Mouse (Mus musculus) monocyte, adult 2 months (primary cell): ENCODE measurements around the gene Rassf8.
A peak's percentile ranks its signal among the peaks of the same experiment; 100 is the strongest.

Source experiments
- DNase-seq, 2 experiments: peaks; one replicate each; pipeline ENCODE4 v3.0.0; 2022; ENCODE audit warnings: low spot score in 2 of 2, low read depth in 1 of 2

Gene Rassf8

DNA sequence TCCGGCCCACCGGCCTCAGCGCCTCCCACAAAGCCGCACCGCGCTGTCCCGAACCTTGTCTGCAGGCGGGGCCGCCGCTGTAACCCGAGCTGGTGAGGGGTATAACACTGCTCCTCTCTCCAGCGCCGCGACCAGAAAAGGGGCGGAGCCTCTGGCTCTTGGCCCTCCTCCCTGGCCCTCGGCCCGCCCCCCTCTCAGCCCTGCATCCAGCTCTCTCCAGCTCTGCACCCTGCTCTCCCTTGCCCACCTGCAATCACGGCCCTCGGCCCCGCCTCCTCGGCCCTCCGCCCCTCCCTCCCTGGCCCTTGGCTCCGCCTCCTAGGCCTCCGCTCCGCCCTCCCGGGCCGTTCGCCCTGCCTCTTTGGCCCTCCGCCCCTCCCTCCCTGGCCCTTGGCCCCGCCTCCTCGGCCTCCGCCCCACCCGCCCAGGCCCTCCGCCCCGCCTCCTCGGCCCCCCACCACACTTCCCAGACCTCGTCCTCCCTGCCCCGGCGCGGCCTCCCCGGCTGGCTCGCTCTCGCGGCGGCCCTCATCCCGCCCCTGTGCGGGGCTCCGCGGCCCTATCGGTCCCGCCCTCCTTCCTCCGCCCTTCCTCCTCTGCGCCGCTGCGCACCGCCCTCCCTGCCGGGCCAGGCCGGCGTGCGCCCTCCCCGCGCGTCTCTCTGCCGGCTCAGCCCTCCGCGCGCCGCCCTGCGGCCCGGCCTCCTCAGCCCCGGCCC, at the start of gene Rassf8:
Rassf8 (plus strand) TSS at position 617 of the 718 bp plus-strand sequence.
- DNase-seq = peak; percentile 52 to 75

DNA sequence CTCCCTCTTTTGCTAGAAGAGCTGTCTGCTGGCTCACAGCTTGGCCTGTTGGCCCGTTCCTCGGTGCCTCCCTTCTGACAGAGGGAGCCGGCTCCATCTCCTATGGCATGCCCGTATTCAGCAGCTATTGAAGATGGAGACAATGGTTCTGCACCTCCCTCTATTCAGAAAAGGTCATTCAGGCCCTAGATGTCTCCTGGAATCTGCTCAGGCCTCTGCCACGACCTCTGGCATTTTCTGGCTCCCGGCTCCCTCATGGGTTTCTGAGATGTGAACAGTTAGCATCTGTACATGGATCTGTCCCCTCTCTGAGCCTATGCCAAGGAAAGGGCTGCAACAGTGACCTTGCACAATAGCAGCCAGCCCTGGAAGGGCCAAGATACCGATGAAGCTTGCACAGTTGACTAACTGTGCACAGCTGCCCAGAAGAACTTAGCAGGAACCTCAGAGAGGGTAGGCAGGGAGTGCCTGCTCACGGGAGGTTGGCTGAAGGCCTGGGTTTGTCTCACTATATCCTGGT, 45.5 kb upstream of the Rassf8 start:
- no peak for DNase-seq

DNA sequence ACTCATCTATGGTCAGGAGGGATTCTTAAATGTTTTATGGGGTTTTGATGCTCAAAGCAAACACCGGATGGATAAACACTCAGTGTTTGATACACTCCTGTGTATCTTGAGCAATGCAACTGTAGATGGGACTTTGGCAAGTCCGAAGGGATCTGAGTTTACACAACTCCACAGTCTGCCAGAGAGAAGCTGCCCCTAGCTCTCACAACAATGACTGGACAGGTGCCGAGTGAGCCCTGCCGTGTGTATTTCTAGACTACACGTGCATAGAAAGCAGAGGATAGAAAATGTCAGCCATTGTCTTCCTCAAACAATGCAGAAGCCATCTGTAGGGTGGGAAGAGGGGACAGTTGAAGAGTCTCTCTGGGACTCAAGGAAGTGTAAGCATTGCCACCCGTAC, 42.9 kb upstream of the Rassf8 start:
- DNase-seq = no peak

DNA sequence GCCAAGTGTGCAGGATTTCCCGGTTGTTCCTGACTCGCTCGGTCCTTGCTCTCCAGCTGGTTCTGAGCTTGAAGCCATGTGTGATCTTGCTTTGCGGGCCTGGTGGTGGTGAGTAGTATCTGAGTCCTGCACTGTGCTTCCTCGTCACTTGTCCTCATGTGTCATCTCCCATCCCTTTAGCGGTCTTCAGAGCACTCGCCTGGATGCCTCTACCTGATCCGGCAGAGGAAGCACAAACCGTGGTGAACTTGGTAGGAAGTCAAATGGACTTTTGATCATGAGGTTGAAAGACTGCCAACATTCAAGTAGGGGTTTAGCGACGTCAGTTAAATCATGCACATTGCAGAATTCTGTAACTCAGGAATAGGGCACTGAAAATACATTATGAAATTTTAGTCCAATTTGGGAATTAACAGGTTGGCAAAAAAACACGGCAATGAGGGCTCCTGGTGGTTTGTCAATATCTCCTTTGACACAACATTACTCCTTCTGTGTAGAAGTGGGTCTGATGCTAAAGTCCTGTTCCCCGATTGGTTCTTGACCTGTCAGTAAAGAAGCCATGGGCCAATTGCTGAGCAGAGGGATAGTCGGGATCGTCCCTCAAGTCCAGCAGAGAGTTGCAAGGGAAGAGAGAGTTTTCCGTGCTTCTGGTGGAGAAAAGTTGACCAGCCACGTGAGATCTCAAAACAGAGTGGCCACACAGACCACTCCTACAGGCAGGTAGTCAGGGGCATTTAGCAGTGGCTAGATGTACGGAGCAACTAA, 36.4 kb upstream of the Rassf8 start:
- no peak for DNase-seq

DNA sequence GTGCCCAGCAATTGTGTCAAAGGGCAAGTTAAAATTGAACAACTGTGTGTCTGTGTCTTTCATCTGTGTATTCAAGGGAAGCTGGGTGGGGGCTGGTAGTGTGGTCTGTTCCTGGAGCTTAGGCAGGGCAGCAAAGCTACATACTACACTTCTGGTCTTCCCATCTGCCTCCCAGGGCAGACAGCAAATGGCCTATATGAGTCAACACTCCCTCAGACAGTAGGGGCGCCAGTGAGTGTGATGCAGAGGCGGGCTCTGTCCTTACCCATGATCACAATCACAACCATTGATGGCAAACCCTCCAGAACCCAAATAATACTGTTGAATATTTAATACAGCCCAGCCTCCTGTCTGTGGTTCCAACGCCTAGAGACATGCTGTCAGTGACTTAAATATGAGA, 35.8 kb upstream of the Rassf8 start:
- no peak for DNase-seq

DNA sequence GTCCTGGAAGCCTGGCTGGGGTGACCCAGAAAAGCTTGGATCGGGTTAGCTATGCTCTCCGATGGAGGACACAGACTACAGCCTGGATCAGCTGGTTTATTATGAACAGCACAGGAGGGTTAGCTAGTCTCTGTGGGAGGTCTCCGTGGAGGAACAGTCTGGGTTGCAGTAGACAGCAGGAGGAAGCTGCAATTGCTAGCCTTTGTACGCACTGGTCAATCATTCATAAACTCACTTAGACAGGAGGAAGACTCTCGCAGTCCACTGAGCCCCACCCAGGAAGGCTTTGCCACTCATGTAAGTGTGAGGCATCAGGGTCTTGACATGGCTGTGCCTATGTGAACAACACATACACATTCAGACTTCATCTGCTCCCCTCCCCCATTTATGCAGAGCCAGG, 35.2 kb upstream of the Rassf8 start:
- no peak for DNase-seq

DNA sequence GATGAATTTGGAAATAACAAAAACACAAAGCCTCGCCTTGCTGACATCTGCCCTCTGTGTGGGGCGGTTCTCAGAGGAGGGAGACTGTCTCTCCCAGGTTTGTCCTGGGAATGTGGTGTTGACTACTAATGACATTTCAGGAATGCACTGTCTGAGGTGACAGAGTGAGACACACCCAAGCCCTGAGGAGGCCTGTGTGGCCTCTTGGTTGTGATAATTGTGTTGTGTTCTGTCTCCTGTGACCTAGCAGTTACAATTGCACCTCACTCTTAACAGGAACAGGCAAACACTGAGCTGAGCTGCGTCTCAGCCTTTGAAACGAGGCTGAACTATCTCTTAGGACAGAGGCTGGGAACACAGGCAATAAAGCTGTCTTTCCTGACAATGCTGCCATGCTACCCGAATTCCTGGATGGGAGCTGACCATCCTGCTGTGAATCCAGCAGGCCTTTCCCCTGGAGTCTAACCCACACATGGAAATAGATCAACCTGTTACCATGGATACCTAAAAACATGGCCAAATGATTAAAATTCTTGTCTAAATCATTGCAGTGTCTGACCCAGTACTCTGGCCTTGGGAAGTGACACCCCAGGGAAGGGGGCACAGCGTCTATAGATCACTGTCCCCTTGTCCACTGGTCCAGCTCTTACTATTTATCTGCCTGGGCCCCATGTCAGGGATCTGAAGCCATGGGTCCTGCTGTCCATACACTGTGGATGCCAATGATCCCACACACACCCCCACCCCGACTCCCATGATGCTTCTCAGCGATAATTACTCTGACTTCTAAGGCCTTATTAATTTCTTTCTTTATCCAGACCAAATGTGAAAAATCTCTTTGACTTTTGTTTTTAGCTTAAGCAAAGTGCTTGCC, 33.1 kb upstream of the Rassf8 start:
- no peak for DNase-seq

DNA sequence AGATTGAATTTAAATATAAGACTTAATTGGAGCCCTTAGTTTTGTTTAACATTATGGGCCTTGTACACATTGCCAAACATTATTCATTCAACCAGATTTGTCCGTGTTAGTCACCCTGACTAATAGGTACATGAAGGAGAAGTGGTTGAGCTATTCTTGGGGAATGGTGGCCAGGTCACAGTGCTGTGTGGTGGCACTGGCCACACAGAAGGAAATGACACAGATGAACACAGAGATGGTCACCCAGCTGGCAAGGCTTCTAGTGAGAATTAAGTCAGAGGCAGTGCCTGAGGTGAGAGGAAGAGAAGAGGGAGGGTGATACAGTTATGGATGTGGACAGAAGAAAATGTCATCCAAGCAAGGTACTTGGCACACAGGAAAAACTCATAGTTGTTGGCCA, 32.4 kb upstream of the Rassf8 start:
- no peak for DNase-seq

DNA sequence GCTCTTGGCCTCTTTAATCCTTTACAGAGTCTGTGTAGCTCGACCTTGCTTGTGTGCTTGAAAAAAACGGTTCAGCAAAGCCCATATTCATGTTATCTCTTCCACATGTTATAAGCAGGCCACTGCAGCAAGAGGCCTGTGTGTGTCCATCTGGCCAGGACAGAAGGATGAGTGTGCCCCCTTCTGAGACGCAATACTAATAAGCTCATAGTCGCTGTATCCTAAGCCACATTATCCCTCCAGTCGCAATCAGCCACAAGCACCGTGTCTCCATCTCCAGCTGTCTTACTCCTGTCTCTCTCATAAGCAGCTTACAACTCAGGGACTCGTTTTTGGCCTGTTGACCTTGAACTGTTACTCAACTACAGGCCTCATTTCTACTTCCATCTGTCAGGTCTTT, 24.0 kb upstream of the Rassf8 start:
- DNase-seq = no peak

DNA sequence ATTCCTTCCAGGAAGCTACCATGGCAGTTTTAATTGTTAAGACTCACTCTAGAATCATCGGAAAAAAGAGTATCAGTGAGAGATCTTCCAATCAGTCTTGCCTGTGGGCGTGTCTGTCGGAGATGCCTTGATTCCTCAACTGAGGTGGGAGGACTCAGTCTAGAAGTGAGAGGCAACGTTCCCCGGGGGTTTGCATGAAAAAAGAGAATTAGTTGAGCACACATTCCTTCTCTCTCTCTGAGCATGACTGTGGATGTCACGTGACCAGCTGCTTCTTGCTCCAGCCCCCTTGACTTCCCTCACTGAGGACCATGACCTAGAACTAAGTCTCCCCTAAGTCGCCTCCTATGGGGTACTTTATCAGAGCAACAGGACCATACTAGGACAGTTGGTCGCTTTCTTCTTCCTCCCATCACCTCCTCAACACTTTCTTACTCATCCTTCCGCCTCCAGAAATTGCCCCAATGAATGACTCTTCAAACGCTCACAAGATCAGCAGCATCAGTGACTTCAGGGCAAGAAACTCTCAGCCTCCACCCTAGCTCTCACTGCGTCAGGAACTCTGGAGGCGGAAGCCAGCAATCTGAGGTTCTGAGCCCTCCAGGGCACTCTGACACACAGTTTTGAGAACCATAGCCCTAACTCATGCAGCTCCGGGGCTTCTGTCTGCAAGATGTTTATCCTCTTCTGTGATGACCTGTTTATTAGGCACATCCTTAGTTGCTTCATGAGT, 23.3 kb upstream of the Rassf8 start:
- no peak for DNase-seq

DNA sequence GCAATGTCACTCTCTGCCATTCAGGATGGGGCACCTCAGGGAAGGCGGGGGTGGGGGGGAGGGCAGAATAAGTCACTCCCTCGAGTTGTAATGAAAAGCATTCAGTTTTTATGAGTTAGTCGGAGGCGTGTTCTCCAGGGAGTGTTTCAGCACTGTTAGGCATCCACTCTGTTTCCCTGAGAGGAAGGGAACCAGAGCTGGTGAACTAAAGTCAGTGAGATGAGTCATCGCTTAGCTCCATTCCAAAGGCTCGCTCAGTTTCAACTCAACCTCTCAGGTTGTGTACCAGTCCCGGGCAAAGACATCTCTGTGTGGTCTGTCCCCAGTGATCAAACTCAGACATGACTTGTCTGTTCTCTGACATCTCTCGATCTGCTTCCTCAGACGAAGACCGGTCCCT, 20.7 kb upstream of the Rassf8 start:
- no peak for DNase-seq

DNA sequence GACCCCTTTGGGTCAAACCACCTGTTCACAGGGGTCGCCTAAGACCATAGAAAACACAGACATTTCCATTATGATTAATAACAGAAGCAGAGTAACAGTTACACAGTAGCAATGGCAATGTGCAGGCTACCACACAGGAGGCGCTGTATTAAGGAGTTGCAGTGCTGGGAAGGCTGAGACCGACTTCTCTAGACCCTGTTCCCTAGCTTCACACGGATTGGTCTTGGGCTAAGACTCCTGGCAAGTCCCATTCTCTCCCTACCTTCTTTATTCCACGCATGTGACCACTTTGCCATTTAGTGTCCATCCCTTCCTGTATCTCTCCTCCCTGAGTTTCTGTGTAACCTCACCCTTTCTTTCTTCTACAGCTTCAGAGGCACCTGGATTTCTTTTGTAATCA, 19.6 kb upstream of the Rassf8 start:
- DNase-seq = no peak

DNA sequence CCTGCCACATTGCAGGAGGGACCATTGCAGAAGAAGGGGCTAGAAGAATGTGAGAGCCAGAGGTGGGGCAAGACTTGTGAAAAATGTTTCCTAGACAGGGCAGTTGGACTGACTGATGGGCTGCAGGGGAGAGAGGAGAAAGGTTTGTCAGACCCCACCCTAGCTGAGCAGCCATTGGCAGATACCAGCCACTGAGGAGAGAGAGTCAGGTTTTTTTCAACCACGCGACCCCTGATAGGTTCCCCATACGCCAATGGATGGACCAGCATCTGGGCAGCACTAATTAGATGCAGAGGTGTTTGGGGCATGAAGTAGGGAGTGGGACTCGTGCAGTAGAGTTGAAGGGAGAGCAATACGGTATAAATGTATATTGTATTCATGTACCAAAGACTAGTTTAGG, 13.7 kb upstream of the Rassf8 start:
- no peak for DNase-seq

DNA sequence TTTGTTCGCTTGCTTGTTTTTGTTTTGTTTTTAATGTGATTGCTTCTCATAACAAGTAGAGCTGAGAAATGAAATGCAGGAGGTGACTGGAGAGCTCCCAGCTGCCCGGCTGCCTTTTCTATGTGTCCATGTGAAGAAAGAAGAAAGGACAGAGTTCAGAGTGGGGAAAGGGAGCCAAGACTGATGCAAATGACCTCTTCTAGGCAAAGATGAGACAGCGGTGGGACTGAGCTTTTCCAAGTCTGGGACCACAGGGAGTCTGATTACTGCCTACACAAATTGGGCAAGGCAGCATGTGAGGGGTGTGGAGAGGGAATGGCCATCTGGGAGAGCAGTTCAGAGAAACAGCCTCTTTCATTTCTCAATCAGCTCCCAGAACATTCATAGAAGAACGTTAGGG, 13.3 kb upstream of the Rassf8 start:
- no peak for DNase-seq

DNA sequence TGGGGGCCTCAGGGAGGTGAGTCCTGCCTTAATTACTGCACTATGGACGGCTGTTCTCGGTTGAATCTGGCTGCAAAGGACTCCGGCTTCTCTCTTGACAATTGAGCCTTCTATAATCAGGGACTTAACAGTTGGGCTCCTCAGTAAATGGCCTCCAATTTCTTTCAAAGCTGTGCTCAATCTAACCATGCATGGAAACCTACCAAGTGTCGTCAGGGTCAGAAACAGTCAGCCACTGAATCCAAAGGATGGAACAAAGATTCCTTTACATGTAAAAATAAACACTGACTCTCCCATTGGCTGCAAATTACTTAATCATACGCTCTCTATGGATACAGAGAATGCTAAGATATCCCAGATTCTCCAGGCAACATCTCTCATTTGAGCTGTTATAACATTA, 12.6 kb upstream of the Rassf8 start:
- DNase-seq = no peak

DNA sequence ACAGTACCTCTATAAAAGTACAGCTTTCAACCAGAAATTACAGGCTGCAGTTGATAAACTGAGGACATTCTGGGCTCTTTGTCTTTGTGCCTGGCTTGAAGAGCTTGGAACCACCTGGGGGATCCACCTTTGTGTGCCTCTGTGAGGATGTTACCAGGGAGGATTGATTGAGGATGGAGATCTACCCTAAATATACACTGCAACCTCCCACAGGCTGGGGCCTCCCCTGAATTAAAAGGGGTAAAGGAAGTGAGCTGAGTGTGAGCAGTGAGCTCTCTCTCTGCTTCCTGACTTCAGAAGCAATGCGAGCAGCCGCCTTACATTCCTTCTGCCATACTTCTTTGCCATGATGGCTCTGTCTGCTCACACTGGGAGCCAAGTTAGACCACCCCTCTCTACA, 10.4 kb upstream of the Rassf8 start:
- no peak for DNase-seq

DNA sequence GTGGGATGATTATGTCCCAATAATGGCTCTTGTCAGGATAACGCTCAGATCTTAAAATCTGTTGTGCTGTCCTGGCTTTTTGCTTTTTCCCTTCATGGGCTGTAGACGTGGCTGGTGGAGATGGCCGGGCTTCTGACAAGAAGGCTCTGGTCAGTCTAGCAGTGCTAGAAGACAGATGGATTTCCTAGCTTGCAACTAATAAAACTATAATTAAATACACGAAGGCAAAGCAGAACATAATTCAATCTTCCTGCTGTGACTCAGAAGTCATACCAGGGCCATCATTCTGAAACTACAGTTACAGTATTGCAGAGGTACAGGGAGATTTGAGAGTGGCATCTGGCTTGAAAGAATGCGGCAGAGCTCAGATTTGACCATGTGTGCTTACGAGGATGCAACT, 7.3 kb upstream of the Rassf8 start:
- DNase-seq = no peak

DNA sequence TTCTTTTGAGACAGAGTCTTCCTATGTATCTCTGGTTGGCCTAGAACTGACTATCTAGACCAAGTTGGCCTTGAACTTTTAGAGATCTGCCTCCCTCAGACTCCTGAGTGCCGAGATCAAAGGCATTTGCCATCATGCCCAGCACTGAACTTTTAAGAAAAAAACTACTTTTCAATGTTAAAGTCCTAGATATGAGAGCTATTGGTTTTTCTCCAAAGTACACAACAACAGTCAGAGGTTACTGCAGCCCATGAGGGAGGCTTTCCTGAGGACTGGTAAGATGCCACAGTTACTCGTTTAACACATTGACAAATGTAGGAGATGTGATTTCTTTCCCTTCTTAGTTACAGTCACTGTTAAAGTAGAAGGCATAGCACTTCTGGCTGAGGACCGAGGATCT, 6.5 kb upstream of the Rassf8 start:
- no peak for DNase-seq

DNA sequence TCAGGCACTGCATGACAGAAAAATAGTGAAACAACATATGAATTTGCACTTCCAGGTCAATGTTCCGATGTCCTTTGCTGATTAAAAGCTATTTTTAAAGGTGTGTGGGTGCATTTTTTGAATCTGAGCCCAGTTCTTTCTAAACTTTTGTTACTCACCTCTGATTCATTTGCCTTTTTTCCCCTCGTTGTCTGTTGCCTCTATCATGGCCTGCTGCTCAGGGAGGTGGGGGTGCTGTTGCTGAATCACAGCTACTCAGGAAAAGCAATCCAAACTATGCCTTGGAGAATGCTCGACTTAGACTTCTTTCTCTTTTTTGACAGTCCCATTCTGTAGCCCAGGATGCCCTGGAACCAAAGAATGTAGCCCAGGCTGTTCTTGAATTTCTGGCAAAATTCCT, 1.3 kb upstream of the Rassf8 start:
- DNase-seq = no peak

DNA sequence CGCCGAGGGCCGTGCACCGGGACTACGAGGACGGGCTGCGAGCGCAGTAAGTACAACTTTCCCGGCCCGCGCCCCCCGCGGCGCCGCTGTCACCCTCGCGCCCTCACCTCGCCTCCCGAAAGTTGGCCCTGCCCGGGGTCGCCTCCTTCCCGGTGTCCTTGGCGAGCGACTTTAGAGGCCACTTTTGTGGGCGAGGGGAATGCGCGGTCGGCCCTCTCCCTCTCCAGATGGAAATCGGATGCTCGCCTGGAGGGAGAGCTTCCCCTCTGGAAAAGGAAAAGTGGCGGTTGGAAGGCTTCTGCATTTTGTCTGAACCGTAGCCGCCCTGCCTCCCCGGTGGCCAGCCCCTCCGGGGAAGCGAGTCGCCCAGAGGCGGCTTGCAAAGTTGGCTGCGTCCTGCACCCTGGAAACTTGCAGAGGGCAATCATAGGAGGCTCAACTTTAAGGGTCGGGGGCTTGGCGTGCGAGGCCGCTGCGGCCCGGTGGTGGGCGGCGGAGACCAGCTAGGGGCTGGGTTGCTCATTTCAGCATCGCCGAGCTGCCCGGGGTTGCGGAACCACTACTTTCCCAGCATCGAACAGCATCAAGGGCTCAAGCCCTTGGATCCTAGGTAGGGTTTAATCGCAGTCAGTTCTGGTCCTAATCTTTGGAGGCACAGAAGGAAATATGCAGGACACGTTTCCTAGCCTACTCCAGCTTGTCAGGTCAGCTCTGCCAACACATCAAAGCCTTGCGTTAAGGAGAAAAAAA, 548 bp downstream of the Rassf8 start:
- DNase-seq = peak in 1 of 2 experiments; percentile 30
